Mouse (Mus musculus): ENCODE results near the gene Snx18. TPM values are rescaled to one million over a fixed set of nuclear protein-coding genes. Genes with fewer than 3 reads are reported as not detected.

Gene Snx18
- polyA plus RNA-seq, 1 experiment = 19.9 TPM

DNA sequence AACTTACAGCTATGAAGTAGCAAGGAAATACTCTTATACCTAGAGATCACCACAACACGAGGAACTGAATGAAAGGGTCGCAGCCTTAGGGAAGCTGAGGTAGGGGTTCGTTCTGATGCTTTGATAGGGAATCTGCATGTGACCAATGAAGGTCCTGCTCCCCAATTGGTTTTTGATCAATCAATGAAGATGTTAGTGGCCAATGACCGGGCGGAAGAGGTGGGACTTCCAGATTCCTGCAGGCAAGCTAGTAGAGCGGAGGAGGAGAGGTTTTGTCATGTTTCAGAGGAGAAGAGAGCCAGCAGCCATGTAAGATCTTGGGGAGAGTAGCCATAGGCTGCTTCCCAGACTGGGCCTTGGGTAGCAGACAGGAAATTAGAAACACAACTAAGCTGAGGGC is 33.9 kb downstream of the Snx18 start:
- H3K79me2 ChIP-seq (ENCODE audit: control insufficient read depth, insufficient read depth) = no peaks in the 10 kb centered on the region
- no peak overlapping the region for H3ac ChIP-seq (ENCODE audit: control insufficient read depth, insufficient read length)
- TF ChIP-seq POLR2AphosphoS2 (IDR thresholded peaks at IDR 0.05; ENCODE audit: insufficient read length, low read depth) (no peak), CEBPB (IDR thresholded peaks at IDR 0.05; ENCODE audit: insufficient read depth, poor library complexity, severe bottlenecking) (no peak), POLR2A (IDR thresholded peaks at IDR 0.05; ENCODE audit: insufficient read length, low read depth) (no peak), MAX (IDR thresholded peaks at IDR 0.05; ENCODE audit: low read depth) (no peak), E2F4 (IDR thresholded peaks at IDR 0.05; ENCODE audit: insufficient read depth) (no peak), USF1 (IDR thresholded peaks at IDR 0.05; ENCODE audit: low read depth) (no peak), SRF (IDR thresholded peaks at IDR 0.05; ENCODE audit: control insufficient read depth, insufficient read length, low read depth) (no peak), MYOD1 (IDR thresholded peaks at IDR 0.05; ENCODE audit: control insufficient read depth in 1 of 3, insufficient read length in 2 of 3, low read depth in 2 of 3) (no peak), TCF3 (IDR thresholded peaks at IDR 0.05; ENCODE audit: insufficient read length, low read depth) (no peak), TCF12 (IDR thresholded peaks at IDR 0.05; ENCODE audit: insufficient read depth, poor library complexity, severe bottlenecking) (no peak), REST (IDR thresholded peaks at IDR 0.05; ENCODE audit: insufficient read depth, insufficient read length) (no peak), MYOG (IDR thresholded peaks at IDR 0.05; ENCODE audit: control insufficient read depth in 1 of 3, insufficient read depth in 1 of 3, insufficient read length in 2 of 3, low read depth in 2 of 3) (no peak)
- no peaks in the 10 kb centered on the region for H3K27me3 ChIP-seq (ENCODE audit: control insufficient read depth, insufficient read depth, insufficient read length)
- no peak overlapping the region for H3K4me2 ChIP-seq (ENCODE audit: low read depth)
- H3K4me3 ChIP-seq = no peak overlapping the region
- no peaks in the 10 kb centered on the region for H3K36me3 ChIP-seq (ENCODE audit: control insufficient read depth, insufficient read depth)

DNA sequence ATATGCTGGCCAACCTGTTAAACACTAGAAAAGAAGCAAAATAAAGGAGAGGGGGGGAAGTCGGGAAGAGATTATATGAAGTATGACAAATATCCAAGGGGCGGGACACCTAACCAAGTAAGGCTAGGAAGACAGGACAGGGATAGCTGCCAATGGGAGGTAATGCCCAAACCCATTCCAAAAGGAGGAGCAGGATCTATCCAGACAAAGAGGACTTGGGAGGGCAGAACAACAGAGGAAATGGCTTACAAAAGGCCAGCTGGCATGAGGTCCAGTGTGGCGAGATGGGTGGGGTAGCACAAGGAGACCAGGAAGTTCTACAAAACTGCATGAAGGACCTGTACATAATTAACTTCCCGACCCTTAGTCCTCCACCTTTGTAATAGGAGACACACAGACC is 34.8 kb downstream of the Snx18 start:
- H3K4me3 ChIP-seq = no peak overlapping the region
- no peak overlapping the region for H3K4me2 ChIP-seq (ENCODE audit: low read depth)
- H3K36me3 ChIP-seq (ENCODE audit: control insufficient read depth, insufficient read depth) = no peaks in the 10 kb centered on the region
- no peaks in the 10 kb centered on the region for H3K79me2 ChIP-seq (ENCODE audit: control insufficient read depth, insufficient read depth)
- TF ChIP-seq MYOD1 (IDR thresholded peaks at IDR 0.05; ENCODE audit: control insufficient read depth in 1 of 3, insufficient read length in 2 of 3, low read depth in 2 of 3) (no peak), E2F4 (IDR thresholded peaks at IDR 0.05; ENCODE audit: insufficient read depth) (no peak), TCF3 (IDR thresholded peaks at IDR 0.05; ENCODE audit: insufficient read length, low read depth) (no peak), CEBPB (IDR thresholded peaks at IDR 0.05; ENCODE audit: insufficient read depth, poor library complexity, severe bottlenecking) (no peak), MAX (IDR thresholded peaks at IDR 0.05; ENCODE audit: low read depth) (no peak), POLR2A (IDR thresholded peaks at IDR 0.05; ENCODE audit: insufficient read length, low read depth) (no peak), TCF12 (IDR thresholded peaks at IDR 0.05; ENCODE audit: insufficient read depth, poor library complexity, severe bottlenecking) (no peak), POLR2AphosphoS2 (IDR thresholded peaks at IDR 0.05; ENCODE audit: insufficient read length, low read depth) (no peak)
- no peaks in the 10 kb centered on the region for H3K27me3 ChIP-seq (ENCODE audit: control insufficient read depth, insufficient read depth, insufficient read length)
- H3ac ChIP-seq (ENCODE audit: control insufficient read depth, insufficient read length) = no peak overlapping the region

DNA sequence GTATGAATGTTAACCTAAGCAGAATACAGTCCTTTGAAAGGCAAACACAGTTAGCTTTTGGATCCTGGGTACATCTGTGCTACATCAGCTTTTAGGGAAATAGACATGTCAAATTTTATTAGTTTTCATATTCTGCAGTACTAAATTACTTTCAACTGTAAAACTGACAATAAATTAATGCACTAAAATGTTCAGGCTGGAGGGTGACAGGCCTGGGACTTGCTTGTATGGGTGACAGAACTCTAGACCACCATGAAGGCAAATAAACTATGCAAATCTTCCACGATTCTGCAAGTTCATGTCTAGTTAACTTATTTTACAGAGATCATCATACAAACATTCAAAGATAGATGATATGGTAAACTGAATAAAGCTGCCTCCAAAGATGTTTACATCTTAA is 36.3 kb downstream of the Snx18 start:
- no peaks in the 10 kb centered on the region for H3K36me3 ChIP-seq (ENCODE audit: control insufficient read depth, insufficient read depth)
- no peak overlapping the region for H3K4me3 ChIP-seq
- H3ac ChIP-seq (ENCODE audit: control insufficient read depth, insufficient read length) = no peak overlapping the region
- H3K27me3 ChIP-seq (ENCODE audit: control insufficient read depth, insufficient read depth, insufficient read length) = no peaks in the 10 kb centered on the region
- no peak overlapping the region for H3K4me2 ChIP-seq (ENCODE audit: low read depth)
- H3K79me2 ChIP-seq (ENCODE audit: control insufficient read depth, insufficient read depth) = no peaks in the 10 kb centered on the region
- TF ChIP-seq CEBPB (IDR thresholded peaks at IDR 0.05; ENCODE audit: insufficient read depth, poor library complexity, severe bottlenecking) (no peak), POLR2A (IDR thresholded peaks at IDR 0.05; ENCODE audit: insufficient read length, low read depth) (no peak), TCF12 (IDR thresholded peaks at IDR 0.05; ENCODE audit: insufficient read depth, poor library complexity, severe bottlenecking) (no peak), E2F4 (IDR thresholded peaks at IDR 0.05; ENCODE audit: insufficient read depth) (no peak)

DNA sequence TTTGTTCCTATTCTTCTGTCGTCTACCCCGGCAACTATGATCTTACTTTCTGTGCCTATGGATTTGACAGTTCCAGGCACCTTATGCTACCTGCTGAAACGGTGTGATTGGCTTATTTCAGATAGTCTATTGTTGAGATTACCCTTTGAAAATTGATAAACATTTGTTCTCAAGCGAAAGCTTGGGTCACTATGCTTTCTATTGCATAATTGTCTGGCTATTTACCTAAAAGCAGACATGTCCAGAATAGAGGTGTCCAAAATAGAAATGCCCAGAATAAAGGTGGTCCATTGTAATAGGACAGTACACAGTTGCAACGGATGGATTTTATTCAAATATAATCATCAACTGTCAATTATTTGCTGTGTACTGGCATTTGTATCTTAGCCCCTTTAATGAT is 36.9 kb downstream of the Snx18 start:
- Histone ChIP-seq H3K27me3 (ENCODE audit: control insufficient read depth, insufficient read depth, insufficient read length) (no peaks in the 10 kb centered on the region), H3ac (ENCODE audit: control insufficient read depth, insufficient read length) (no peak overlapping the region), H3K79me2 (ENCODE audit: control insufficient read depth, insufficient read depth) (no peaks in the 10 kb centered on the region), H3K4me3 (no peak overlapping the region), H3K36me3 (ENCODE audit: control insufficient read depth, insufficient read depth) (no peaks in the 10 kb centered on the region), H3K4me2 (ENCODE audit: low read depth) (no peak overlapping the region)
- TF ChIP-seq TCF3 (IDR thresholded peaks at IDR 0.05; ENCODE audit: insufficient read length, low read depth) (no peak), E2F4 (IDR thresholded peaks at IDR 0.05; ENCODE audit: insufficient read depth) (no peak), REST (IDR thresholded peaks at IDR 0.05; ENCODE audit: insufficient read depth, insufficient read length) (no peak), USF1 (IDR thresholded peaks at IDR 0.05; ENCODE audit: low read depth) (no peak), POLR2A (IDR thresholded peaks at IDR 0.05; ENCODE audit: insufficient read length, low read depth) (no peak), CEBPB (IDR thresholded peaks at IDR 0.05; ENCODE audit: insufficient read depth, poor library complexity, severe bottlenecking) (no peak), MYOG (IDR thresholded peaks at IDR 0.05; ENCODE audit: control insufficient read depth in 1 of 3, insufficient read depth in 1 of 3, insufficient read length in 2 of 3, low read depth in 2 of 3) (no peak), POLR2AphosphoS2 (IDR thresholded peaks at IDR 0.05; ENCODE audit: insufficient read length, low read depth) (no peak), MYOD1 (IDR thresholded peaks at IDR 0.05; ENCODE audit: control insufficient read depth in 1 of 3, insufficient read length in 2 of 3, low read depth in 2 of 3) (no peak), TCF12 (IDR thresholded peaks at IDR 0.05; ENCODE audit: insufficient read depth, poor library complexity, severe bottlenecking) (no peak)

DNA sequence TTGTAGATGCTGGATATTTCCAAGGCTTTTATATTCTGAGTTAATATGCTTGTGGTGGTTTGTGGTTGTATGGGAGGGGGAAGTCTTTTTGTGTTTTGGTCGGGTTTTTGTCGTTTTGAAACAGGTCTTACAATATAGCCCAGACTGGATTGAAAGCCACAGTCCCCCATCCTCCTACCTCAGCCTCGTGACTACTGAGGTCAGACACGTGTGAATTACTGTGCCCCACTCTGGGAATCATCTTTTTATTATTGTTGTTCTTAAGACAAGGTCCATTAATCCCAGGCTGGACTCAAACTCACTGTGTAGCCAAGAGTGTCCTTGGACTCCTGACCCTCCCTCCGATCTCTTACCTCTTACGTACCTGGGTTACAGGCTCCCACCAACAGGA is 38.0 kb downstream of the Snx18 start:
- no peak for TF ChIP-seq MAX (IDR thresholded peaks at IDR 0.05; ENCODE audit: low read depth)
- TF ChIP-seq MYOD1 (IDR thresholded peaks at IDR 0.05; ENCODE audit: control insufficient read depth in 1 of 3, insufficient read length in 2 of 3, low read depth in 2 of 3) = no peak
- no peak for TF ChIP-seq POLR2A (IDR thresholded peaks at IDR 0.05; ENCODE audit: insufficient read length, low read depth)
- no peak for TF ChIP-seq POLR2AphosphoS2 (IDR thresholded peaks at IDR 0.05; ENCODE audit: insufficient read length, low read depth)
- TF ChIP-seq REST (IDR thresholded peaks at IDR 0.05; ENCODE audit: insufficient read depth, insufficient read length) = no peak
- TF ChIP-seq MYOG (IDR thresholded peaks at IDR 0.05; ENCODE audit: control insufficient read depth in 1 of 3, insufficient read depth in 1 of 3, insufficient read length in 2 of 3, low read depth in 2 of 3) = no peak
- TF ChIP-seq USF1 (IDR thresholded peaks at IDR 0.05; ENCODE audit: low read depth) = no peak
- no peak for TF ChIP-seq SRF (IDR thresholded peaks at IDR 0.05; ENCODE audit: control insufficient read depth, insufficient read length, low read depth)
- no peak overlapping the region for H3K4me3 ChIP-seq
- H3K27me3 ChIP-seq (ENCODE audit: control insufficient read depth, insufficient read depth, insufficient read length) = no peaks in the 10 kb centered on the region
- no peak overlapping the region for H3ac ChIP-seq (ENCODE audit: control insufficient read depth, insufficient read length)
- H3K79me2 ChIP-seq (ENCODE audit: control insufficient read depth, insufficient read depth) = no peaks in the 10 kb centered on the region
- H3K36me3 ChIP-seq (ENCODE audit: control insufficient read depth, insufficient read depth) = no peaks in the 10 kb centered on the region
- peak overlapping the region; percentile 25 for H3K4me2 ChIP-seq (ENCODE audit: low read depth)
